Mouse (Mus musculus): ENCODE measurements around the gene Gba2. TPM values are rescaled to one million over a fixed set of nuclear protein-coding genes. Genes with fewer than 3 reads are reported as not detected.
A peak's percentile ranks its signal among the peaks of the same experiment; 100 is the strongest.

Gene Gba2
- polyA plus RNA-seq, 1 experiment from 2014 or later, result 21.9 TPM

DNA sequence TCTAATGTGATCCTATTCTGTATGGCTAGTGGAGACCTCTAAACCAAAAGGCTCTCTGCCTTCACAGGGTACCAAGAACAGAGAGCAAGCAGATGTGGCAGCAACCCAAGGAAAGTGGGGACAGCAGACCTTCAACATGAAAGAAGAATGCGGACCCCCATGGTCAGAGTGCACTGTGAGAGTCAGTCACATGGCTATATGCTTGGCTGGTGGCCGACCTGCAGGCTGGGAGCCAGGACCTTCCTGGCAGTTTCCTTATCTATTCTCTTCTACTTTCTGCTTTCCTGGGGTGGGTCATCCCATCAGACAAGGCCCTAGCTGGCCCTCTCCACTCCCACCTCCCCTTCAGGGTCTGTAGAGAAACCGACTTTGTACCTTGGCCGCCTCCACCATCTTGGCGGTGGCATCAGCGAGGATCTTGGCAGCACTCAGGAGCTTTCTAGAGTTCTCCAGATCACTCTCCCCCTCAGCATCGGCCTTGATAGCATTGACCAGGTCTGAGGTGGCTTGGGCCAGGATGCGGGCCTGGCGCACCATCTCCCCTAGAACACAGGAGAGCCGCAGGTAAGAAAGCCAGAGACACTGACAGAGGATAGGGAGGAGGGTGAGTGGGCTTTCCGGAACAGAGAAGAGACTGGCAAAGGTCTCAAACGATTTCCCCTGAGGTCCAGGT is 32.2 kb downstream of the Gba2 start:
- Histone ChIP-seq H3K27ac (no peak overlapping the region), H3K4me3 (no peak overlapping the region), H3K27me3 (no peaks in the 10 kb centered on the region), H3K9me3 (no peaks in the 10 kb centered on the region), H3K4me1 (no peaks in the 10 kb centered on the region), H3K36me3 (peaks cover 99% of the 10 kb centered on the region), H3K9ac (no peak overlapping the region), H3K4me2 (no peak overlapping the region)
- 90% methylated on average over 12 of the region's 12 CpGs for WGBS
- no peak for ATAC-seq (ENCODE audit: insufficient number of reproducible peaks, low FRiP score, low TSS enrichment, low read depth)

DNA sequence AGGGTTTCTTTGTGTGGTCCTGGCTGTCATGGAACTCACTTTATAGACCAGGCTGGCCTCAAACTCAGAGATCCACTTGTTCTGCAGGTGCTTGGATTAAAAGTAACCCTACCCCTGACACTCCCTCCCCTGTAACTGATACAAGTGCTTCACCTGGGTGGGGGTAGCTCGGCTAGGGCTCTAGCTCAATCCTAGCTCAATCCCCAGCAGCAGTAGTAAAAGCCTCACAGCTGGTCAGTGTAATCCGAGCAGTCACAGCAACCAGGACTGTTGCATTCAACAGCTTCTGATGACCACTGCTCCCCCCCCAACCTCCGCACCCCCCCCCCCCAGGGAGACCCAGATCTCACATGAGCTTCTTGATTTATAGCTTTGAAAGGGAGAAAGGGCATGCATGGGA is 36.6 kb downstream of the Gba2 start:
- H3K9ac ChIP-seq, result no peak overlapping the region
- WGBS, result 53% methylated on average over 3 of the region's 3 CpGs
- H3K4me2 ChIP-seq, result no peak overlapping the region
- peaks cover 99% of the 10 kb centered on the region for H3K36me3 ChIP-seq
- H3K4me1 ChIP-seq, result no peaks in the 10 kb centered on the region
- no peak overlapping the region for H3K27ac ChIP-seq
- H3K27me3 ChIP-seq, result no peaks in the 10 kb centered on the region
- ATAC-seq (ENCODE audit: insufficient number of reproducible peaks, low FRiP score, low TSS enrichment, low read depth), result no peak
- H3K9me3 ChIP-seq, result no peaks in the 10 kb centered on the region
- H3K4me3 ChIP-seq, result no peak overlapping the region

DNA sequence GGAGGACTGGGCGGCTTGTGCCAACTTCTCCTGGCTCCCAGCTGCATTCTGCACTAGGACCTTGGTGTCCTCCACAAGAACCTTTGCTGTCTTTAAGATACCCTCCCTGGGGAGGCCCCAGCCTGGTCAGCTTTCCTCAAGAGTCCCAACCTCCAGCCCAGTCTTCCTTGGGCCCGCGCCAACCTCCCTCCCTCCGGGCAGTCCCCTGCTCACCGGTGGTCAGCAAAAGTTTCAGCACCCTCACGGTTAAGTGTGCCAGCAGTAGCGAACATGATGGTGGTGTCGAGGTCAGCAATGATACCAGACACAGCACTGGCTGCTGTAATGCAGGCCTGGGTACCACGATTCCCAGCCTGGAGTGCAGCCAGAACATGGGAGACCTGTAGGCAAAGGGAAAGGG is 42.6 kb downstream of the Gba2 start:
- Histone ChIP-seq H3K4me2 (no peak overlapping the region), H3K4me3 (no peak overlapping the region), H3K9me3 (no peaks in the 10 kb centered on the region), H3K27ac (no peak overlapping the region), H3K36me3 (peaks cover 99% of the 10 kb centered on the region), H3K4me1 (no peaks in the 10 kb centered on the region), H3K9ac (no peak overlapping the region), H3K27me3 (no peaks in the 10 kb centered on the region)
- 94% methylated on average over 9 of the region's 9 CpGs for WGBS
- no peak for ATAC-seq (ENCODE audit: insufficient number of reproducible peaks, low FRiP score, low TSS enrichment, low read depth)

DNA sequence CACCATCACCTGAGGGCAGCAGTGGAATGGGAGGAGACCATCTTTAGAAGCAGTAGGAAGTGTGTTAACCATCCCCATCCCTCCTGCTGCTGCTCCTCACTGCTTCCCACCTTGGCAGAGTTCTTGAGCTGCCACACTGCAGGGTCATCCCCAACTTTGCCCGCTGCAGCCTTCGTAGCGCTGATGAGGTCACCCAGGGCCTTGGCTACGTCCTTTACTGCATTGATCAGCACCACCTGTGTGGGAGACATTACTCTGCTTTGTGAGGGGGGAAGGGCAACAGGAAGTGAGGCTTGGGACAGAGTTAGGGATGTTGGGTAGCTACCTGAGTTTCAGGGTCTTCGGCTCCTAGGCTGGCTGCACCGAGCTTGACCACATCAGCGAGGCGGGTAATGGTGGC is 43.0 kb downstream of the Gba2 start:
- Histone ChIP-seq H3K36me3 (peaks cover 99% of the 10 kb centered on the region), H3K4me3 (no peak overlapping the region), H3K4me2 (no peak overlapping the region), H3K27ac (no peak overlapping the region), H3K4me1 (no peaks in the 10 kb centered on the region), H3K9me3 (no peaks in the 10 kb centered on the region), H3K27me3 (no peaks in the 10 kb centered on the region), H3K9ac (no peak overlapping the region)
- no peak for ATAC-seq (ENCODE audit: insufficient number of reproducible peaks, low FRiP score, low TSS enrichment, low read depth)
- WGBS, result 93% methylated on average over 8 of the region's 8 CpGs

DNA sequence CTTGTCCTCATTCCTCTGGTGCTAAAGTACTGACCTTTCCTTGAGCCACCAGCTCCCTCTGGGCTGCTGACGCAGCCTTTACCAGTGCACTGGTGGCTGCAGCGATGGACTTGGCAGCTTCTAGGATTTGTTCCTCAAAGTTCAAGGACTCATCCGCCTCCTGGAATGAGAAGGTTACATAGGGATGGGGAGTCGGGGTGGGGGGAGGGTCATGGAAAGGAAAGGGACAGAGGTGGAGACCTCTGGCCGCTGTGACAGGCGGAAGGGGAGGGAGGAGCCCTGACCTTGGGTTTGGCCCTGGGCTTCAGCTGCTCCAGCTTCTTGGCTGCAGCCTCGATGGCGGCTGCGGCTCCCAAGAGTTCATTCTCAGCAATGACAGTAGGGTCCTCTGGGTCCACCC is 45.4 kb downstream of the Gba2 start:
- 87% methylated on average over 9 of the region's 9 CpGs for WGBS
- Histone ChIP-seq H3K4me3 (no peak overlapping the region), H3K36me3 (peaks cover 80% of the 10 kb centered on the region), H3K4me2 (no peak overlapping the region), H3K9me3 (no peaks in the 10 kb centered on the region), H3K27me3 (no peaks in the 10 kb centered on the region), H3K4me1 (no peaks in the 10 kb centered on the region), H3K9ac (no peak overlapping the region), H3K27ac (no peak overlapping the region)
- no peak for ATAC-seq (ENCODE audit: insufficient number of reproducible peaks, low FRiP score, low TSS enrichment, low read depth)

DNA sequence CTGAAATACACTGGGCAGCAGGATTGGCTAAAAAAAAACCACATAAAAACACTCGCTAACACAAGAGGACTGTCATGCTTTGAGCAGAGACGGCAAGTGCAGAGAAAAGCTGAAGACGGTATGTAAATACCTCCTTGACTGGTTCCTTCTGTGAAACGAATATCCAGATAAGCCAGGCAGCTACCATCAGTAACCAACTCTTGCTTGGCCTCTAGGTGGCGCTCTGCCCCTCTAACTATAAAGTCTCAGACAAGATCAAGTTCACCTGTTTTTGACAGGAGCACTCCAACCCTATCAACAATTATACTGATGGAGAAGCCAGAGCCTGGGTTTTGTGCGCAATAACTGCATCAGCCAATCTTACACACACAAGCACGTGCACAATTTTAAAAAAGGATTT is 48.1 kb downstream of the Gba2 start:
- ATAC-seq (ENCODE audit: insufficient number of reproducible peaks, low FRiP score, low TSS enrichment, low read depth), result no peak
- Histone ChIP-seq H3K9me3 (no peaks in the 10 kb centered on the region), H3K4me2 (no peak overlapping the region), H3K27ac (no peak overlapping the region), H3K4me3 (no peak overlapping the region), H3K9ac (no peak overlapping the region), H3K36me3 (peaks cover 54% of the 10 kb centered on the region), H3K4me1 (no peaks in the 10 kb centered on the region), H3K27me3 (0 out of 2 replicates have a peak, but pooled peaks cover under 1% of the 10 kb centered on the region)
- 24% methylated on average over 7 of the region's 7 CpGs for WGBS

DNA sequence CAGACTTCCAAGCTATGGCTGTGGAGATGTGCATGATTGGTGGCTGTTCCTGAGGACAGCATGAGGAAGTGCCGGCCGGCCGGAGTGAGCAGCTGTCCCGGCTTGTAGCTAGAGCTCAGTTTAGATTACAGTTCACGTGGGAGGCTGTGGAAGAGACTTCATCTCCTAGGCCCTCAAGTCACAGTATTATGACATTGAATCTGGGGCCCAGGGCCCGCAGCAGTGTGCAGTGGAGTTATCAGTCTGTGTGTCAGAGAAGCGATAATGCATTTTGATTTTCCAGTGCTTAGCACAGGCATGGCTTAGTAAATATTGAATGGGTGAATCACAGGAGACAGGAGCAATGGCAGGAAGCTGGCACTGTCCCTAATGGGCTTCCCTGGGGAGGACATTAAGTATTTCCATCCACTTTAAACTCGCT is 48.6 kb downstream of the Gba2 start:
- 65% methylated on average over 8 of the region's 8 CpGs for WGBS
- H3K36me3 ChIP-seq, result peaks cover 49% of the 10 kb centered on the region
- no peak overlapping the region for H3K9ac ChIP-seq
- H3K4me3 ChIP-seq, result no peak overlapping the region
- no peak overlapping the region for H3K4me2 ChIP-seq
- no peak for ATAC-seq (ENCODE audit: insufficient number of reproducible peaks, low FRiP score, low TSS enrichment, low read depth)
- no peaks in the 10 kb centered on the region for H3K9me3 ChIP-seq
- no peaks in the 10 kb centered on the region for H3K4me1 ChIP-seq
- no peak overlapping the region for H3K27ac ChIP-seq
- 0 out of 2 replicates have a peak, but pooled peaks cover 5% of the 10 kb centered on the region for H3K27me3 ChIP-seq

DNA sequence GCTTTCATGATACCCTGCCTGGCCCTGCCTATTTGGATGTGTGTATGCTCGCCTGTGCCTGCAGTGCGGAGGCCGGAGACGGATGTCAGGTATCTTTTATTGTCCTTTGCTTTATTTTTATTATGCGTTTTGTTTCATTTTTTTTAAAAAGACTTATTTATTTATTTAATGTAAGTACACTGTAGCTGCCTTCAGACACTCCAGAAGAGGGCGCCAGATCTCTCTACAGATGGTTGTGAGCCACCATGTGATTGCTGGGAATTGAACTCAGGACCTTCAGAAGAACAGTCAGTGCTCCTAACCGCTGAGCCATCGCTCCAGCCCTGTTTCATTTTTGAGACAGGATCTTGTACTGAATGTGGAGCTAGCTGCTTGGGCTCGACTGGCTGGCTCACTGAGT is 50.2 kb downstream of the Gba2 start:
- no peak overlapping the region for H3K9ac ChIP-seq
- peaks cover 33% of the 10 kb centered on the region for H3K36me3 ChIP-seq
- ATAC-seq (ENCODE audit: insufficient number of reproducible peaks, low FRiP score, low TSS enrichment, low read depth), result no peak
- 79% methylated on average over 9 of the region's 9 CpGs for WGBS
- H3K4me2 ChIP-seq, result no peak overlapping the region
- no peak overlapping the region for H3K27ac ChIP-seq
- H3K9me3 ChIP-seq, result no peaks in the 10 kb centered on the region
- H3K4me3 ChIP-seq, result no peak overlapping the region
- 0 out of 2 replicates have a peak, but pooled peaks cover 5% of the 10 kb centered on the region for H3K27me3 ChIP-seq
- H3K4me1 ChIP-seq, result peaks cover 11% of the 10 kb centered on the region

DNA sequence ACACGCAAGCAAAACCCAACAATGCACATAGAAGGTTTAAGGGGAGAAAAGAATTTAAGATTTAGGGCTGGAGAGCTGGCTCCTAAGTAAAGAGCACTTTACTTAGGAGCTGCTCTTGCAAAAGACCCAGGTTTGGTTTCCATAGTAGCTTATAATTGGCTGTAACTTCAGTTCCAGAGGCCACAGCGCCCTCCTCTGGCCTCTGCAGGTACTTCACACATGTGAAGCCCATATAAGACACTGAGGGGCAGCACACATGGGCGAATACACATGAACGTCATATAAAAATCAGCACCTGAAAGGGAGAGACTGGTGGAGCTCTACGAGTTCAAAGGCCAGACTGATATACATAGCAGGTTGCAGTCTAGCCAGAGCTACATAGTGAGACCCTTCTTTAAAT is 50.8 kb downstream of the Gba2 start:
- Histone ChIP-seq H3K4me3 (no peak overlapping the region), H3K4me2 (no peak overlapping the region), H3K4me1 (peaks cover 17% of the 10 kb centered on the region), H3K9me3 (no peaks in the 10 kb centered on the region), H3K27ac (no peak overlapping the region), H3K36me3 (peaks cover 27% of the 10 kb centered on the region), H3K9ac (no peak overlapping the region), H3K27me3 (0 out of 2 replicates have a peak, but pooled peaks cover 5% of the 10 kb centered on the region)
- ATAC-seq (ENCODE audit: insufficient number of reproducible peaks, low FRiP score, low TSS enrichment, low read depth), result no peak
- 66% methylated on average over 5 of the region's 5 CpGs for WGBS

DNA sequence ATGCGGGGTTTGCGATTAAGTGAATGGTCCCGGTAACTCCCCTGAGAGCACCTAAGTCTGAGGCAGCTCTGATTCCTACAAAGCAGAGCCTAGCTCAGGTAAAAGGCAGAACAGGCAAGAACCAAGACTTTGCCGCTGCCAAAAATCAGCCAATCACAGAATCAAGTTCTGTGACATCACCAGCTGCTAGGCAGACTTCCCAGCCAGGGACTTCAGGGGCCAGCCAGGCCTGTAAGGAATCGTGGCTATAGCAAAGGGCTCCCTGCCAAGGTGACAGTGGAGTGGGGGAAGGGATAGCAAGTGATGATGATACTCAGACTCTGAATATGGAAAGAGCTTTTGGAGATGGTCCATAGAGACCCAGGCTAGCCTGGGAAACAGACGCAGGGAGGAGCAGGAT is 58.7 kb downstream of the Gba2 start:
- no peak for ATAC-seq (ENCODE audit: insufficient number of reproducible peaks, low FRiP score, low TSS enrichment, low read depth)
- H3K4me1 ChIP-seq, result peaks cover 51% of the 10 kb centered on the region
- H3K9ac ChIP-seq, result no peak overlapping the region
- H3K4me2 ChIP-seq, result peak overlapping the region; percentile 31
- 0 out of 2 replicates have a peak, but pooled peaks cover 8% of the 10 kb centered on the region for H3K27me3 ChIP-seq
- H3K27ac ChIP-seq, result no peak overlapping the region
- WGBS, result 11% methylated on average over 6 of the region's 6 CpGs
- H3K4me3 ChIP-seq, result 0 out of 2 replicates have a peak overlapping the region, but pooled peaks have one; percentile 7
- H3K9me3 ChIP-seq, result no peaks in the 10 kb centered on the region
- peaks cover 12% of the 10 kb centered on the region for H3K36me3 ChIP-seq

DNA sequence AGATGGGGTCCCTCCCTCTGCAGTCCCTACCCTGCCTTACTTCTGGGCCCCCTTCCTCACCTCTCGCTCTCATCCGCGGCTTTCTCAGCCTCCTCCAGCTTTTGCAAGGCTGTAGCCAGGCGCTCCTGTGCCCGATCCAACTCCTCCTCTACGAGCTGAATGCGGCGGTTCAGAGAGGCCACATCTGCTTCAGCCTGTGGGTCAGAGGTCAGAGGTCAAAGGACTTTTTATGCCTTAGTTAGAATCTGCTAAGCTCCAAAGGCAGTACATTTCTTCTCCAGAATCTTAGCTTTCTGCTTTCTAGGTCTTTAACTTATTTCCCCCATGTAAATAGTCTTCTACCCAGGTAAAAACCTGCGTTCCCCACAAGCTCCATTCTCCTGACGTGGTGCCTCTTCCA is 59.1 kb downstream of the Gba2 start:
- Histone ChIP-seq H3K4me3 (0 out of 2 replicates have a peak overlapping the region, but pooled peaks have one; percentile 7), H3K9ac (no peak overlapping the region), H3K9me3 (no peaks in the 10 kb centered on the region), H3K27me3 (0 out of 2 replicates have a peak, but pooled peaks cover 8% of the 10 kb centered on the region), H3K36me3 (peaks cover 12% of the 10 kb centered on the region), H3K4me1 (peaks cover 52% of the 10 kb centered on the region), H3K4me2 (peak overlapping the region; percentile 31), H3K27ac (no peak overlapping the region)
- ATAC-seq (ENCODE audit: insufficient number of reproducible peaks, low FRiP score, low TSS enrichment, low read depth), result no peak
- 31% methylated on average over 10 of the region's 10 CpGs for WGBS

Measured in limb, embryonic 15.5 days (tissue).